Mouse (Mus musculus) T-cell, adult 2 months (primary cell): ENCODE measurements around the gene C1qb.

Source experiments
- DNase-seq: peaks from one replicate; pipeline ENCODE4 v3.0.0; 2022; ENCODE audit warnings: low spot score

The C1qb gene

GRCm38 (mm10) chr4:136886101-136886500 is at the start of gene C1qb:
Gene C1qb, minus strand, starts transcription at chr4:136886187.
- no peak for DNase-seq

DNA sequence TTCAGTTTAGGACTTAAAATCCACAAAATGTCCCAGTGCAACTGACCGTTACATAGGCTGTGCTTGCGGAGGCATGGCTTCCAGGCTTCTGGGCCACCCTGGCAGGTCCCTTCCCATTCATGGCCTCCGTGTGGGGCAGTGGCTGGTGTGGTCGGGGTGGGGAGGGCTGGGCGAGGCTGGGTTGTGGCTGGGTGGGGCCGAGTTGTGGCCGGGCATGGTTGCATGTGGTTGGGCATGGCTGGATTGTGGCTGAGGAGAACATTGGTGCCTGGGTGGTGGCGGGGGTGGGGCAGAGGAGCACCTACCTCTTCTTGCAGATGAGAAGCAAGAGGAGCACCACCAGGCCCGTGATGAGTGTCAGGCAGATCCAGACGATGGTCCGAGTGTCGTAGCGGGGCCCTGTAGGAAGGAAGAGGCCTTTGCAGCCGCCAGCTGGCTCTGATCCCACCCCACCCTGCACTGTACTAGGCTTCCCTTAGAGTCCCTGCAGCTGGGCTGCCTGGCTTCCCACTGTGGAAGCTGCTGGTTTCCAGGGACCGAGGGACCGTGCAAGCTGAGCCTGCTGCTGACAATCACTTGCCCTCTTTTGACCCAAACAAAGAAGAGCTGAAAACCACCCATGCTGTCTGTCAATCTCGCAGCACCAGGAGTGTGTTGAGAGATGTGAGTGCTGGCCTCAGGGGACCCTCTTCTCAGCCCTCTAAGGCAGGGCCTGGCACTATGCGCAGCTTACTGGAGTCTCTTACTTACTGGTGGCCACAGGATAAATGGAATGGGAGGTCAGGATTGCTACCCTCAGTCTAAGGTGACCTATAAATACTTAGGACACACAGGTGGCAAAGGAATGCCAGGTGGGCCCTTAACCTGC is 49.0 kb upstream of the C1qb start:
- no peak for DNase-seq

DNA sequence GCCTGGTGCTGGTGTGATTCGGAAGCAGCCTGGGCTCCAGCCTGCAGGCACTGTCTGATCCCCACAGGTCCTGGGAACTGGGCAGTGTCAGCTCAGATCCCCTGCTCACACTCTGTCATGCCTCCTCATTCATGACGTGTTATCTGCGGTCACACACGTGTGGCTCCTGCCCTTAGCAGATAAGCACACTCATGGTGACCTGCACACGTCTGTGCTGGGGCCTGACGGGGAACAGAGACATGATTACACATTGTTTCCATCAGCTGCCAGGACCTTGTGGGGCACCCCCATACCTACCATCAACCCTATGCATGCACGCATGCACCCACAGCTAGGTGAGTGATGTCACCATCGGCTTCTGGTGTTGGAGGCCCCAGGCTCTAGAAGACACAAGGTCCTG is 44.5 kb upstream of the C1qb start:
- DNase-seq = no peak

DNA sequence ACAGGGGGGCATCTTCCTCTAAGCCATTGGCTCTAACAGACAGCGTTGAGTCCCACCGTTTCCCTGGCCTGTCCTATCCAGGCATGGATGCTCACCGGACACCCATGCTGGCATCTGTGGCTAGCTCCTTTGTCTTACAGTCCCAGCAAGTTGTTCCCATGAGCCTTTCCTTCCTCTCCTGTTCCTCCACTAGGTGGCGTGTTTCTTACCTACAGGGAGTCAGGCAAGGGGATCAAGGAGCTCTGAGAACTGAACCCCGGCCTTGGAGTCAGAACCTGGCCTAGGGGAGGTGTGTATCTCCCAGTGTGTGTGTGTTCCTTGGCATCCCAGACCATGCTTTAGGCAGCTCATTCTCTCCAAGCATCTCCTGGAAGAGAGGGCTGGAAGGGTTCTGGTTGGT is 42.9 kb upstream of the C1qb start:
- no peak for DNase-seq

GRCm38 (mm10) chr4:136925804-136926203 is 39.8 kb upstream of the C1qb start:
- DNase-seq = no peak

DNA sequence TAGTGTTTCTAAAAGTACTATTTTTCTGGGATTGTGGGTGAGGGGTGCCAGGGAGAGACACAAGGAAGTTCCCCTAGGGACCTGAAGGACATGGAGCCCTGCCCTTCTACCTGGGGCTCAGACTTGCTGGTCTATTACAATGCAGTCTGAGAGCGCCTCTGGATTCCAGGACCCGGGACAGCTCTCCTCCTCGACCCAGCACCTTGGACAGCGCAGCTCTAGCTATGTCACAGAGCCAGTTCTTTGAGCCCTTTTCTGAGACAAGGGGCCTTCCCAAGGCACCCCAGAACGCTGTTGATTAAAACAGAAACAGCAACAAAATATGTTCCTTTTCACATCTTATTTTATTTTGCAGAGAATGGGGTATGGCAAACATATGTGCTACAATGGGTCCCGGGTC is 38.5 kb upstream of the C1qb start:
- no peak for DNase-seq

DNA sequence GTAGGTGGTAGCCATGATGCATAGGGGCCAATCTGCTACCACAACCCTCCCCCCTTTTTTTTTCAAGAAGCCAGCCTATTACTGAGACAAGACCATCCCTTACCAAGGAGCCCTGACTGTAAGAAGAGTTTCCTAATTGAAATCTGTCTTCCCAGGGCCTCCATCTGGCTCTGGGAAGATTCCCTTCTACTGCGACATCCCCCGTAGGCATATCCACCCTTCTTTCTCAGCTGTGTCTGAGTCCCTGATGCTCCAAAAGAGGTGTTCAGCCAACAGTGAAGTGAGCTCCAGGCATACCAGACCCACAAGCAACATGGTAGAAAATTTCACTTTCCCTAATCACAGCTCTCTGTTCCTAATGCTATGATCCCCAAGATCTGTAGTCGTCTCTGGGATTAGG is 33.5 kb upstream of the C1qb start:
- no peak for DNase-seq

- DNase-seq = no peak
Observed at GRCm38 (mm10) chr4:136918834-136919233, 32.8 kb upstream of the C1qb start.

DNA sequence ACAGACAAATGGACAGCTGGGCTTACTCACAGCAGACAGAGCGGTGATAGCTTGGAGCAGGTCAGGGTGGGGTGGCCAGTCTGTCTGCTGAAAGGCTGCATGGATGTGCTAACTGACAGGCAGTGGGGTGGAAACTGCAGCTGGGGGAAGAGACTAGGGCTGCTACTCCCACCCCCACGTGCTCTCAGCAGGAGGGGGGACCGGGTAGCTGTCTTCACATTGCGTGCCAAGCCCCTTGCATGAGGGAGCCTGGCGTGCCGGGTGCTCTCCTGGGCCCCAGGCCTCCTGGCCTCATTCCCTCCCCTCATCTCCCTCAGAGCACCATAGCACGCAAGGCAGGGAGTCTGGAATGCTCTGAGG is 31.2 kb upstream of the C1qb start:
- no peak for DNase-seq

- DNase-seq = no peak
Observed at GRCm38 (mm10) chr4:136916359-136917164, 30.6 kb upstream of the C1qb start.

DNA sequence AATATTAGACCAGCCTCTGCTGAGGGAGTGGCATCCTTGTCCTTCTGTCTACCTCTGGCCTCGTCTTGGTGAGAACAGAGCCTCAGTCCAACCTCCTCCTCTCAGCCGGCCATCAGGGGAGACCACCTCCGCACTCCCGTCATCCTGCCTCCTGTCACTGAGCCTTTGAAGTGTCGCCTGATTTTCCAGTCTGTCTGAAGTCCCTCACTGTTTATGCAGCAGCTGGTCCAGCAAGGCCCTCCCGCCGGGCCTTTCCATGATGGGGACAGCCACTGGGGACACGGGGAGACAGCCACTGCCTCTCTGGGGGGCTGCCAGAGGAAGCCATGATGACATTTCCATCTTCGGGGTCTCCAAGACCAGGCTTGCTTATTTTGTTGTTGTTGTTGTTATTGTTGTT is 26.9 kb upstream of the C1qb start:
- no peak for DNase-seq

GRCm38 (mm10) chr4:136911804-136912203 is 25.8 kb upstream of the C1qb start:
- DNase-seq = no peak

- no peak for DNase-seq
Observed at GRCm38 (mm10) chr4:136911211-136911646, 25.2 kb upstream of the C1qb start.

DNA sequence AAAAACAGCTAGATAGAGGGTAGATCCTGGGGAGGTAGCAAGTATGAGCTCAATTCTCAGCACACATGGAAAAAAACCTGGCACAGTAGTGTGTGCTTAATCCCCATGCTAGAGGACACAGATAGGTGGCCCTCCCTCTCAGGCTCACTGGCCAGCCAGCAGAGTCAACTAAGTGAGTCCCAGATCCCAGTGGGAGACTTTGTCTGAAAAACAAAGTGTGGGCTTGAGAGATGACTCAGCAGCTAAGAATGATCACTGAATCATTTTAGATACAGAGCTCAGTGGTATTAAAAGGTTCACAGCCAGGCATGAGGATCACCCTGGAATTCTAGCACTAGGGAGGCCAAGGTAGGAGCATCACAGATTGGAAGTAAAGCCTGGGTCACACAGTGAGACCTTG is 21.8 kb upstream of the C1qb start:
- DNase-seq = no peak

DNA sequence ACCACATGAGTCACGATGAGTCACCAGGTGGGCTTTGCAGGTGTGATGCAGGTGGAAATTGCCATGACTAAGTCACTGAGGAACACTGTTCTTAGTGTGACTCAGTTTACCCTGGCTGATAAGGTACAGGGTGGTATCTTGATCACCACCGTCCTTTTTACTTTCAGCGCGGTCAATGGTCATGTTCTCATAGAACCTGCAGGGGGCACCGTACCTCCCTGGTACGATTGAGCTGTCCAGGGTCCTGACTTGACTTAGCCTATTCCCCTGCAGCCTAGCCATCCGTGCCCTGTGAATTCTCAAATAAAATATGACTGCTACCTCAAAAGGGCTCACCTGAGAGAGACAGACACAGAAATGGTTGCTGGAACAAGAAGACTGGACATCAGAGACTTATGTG is 21.0 kb upstream of the C1qb start:
- DNase-seq = no peak

DNA sequence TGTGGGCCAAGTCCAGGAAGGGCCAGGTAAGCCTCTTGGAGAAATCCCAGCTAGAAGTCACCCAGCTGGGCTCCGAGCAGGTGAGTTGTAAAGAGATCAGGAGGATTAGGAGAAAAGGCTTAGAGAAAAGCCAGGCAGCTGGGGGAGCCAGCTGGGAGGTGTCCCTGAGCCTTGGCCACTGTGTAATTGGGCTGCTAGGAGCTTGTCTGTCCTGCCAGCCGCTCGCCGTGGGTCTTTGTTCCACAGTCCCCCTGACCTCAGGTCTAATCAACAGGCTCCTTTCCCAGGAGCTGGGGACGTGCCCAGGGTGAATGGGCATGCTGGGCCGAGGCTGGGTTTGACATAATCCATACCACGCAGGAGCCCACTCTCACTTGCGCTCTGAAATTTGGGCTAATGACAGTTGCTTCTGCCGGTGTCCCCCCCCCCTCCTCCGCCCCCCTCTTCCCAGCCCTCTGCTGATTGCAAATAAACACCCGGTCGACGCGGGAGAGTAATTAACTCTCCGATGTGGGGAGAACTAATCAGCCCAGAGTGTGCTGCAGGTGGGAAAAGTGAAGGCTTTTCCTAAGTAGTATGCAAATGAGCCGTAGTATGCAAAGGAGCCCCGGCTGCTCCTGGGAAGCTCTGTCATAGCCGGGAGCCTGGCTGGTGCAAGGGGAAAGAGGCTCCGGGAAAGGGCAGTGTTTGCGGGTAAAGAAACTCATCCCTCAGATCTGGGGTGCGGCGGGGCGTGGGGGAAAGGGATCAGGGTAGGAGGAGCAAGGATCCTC is 19.0 kb upstream of the C1qb start:
- no peak for DNase-seq

DNA sequence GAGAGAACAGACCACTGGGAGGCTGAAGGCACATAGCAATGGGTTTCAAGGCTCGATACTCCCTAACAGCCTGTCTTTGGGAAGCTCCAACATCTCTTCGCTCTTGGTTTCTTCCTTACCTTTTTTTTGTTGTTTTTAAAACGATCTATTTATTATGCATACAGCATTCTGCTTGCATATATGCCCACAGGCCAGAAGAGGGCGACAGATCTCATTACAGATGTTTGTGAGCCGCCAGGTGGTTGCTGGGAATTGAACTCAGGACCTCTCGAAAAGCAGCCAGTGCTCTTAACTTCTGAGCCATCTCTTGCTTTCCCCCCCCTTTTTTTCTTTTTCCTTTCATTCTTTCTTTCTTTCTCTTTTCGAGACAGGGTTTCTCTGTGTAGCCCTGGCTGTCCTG is 13.2 kb upstream of the C1qb start:
- DNase-seq = no peak

- no peak for DNase-seq
Observed at GRCm38 (mm10) chr4:136898637-136899036, 12.7 kb upstream of the C1qb start, which contains the start of gene C1qa. Gene C1qa, minus strand, starts transcription at chr4:136898803.

GRCm38 (mm10) chr4:136898084-136898598 is 12.2 kb upstream of the C1qb start:
- DNase-seq = no peak

DNA sequence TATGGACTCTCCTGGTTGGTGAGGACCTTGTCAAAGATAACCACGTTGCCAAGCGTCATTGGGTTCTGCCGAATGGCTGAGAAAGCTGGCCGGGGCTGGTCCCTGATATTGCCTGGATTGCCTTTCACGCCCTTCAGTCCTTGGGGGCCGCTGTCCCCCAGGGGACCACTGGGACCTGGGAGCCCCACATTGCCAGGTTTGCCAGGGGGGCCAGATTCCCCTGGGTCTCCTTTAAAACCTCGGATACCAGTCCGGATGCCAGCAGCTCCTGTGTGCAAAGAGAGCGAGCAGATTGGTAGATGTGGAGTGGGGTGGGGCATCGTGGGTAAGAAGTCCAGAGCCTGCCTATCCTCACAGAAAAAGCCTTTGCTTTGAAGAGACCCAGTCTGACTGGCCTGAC is 10.5 kb upstream of the C1qb start:
- no peak for DNase-seq

DNA sequence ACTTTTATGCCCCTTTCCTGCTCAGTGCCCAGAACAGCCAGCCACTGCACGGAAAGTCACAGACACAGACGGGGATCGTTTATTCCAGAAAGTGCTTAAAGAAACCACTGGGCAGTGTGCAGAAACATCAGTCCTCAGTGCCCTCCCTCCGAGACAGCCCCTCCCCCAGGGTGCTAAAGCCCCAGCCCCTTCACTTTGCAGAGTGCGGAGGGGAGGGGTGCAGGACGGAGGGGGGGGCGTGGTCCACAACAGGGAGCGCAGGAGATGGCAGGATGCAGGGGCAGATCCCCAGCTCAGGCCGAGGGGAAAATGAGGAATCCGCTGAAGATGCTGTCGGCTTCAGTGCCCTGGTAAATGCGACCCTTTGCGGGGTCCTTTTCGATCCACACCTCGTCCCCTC is 9.9 kb upstream of the C1qb start:
- no peak for DNase-seq

GRCm38 (mm10) chr4:136894821-136895220 is 8.8 kb upstream of the C1qb start:
- DNase-seq = no peak
